Mouse (Mus musculus) adipocyte (in vitro differentiated cells): ENCODE measurements at regions not wholly inside any gene's neighbourhood (a gene's known extent, or its start where the extent isn't known, plus 50 kb on each side); places are given as distances from the start of the nearest gene placed in this dataset.

Source experiments
- DNase-seq: peaks from one replicate; pipeline ENCODE4 v3.0.0-alpha.2; 2016; ENCODE audit warnings: low spot score

- DNase-seq, result no peak
These were observed 69.8 kb upstream of the Pax2 start for GRCm38 (mm10) chr19:44686061-44686460.

- peak; percentile 70 for DNase-seq
These were observed 63.4 kb upstream of the Pax2 start for GRCm38 (mm10) chr19:44692396-44692795.

- DNase-seq, result no peak
These were observed 63.0 kb upstream of the Pax2 start for GRCm38 (mm10) chr19:44692816-44693215.

- DNase-seq, result no peak
These were observed 60.5 kb upstream of the Pax2 start for GRCm38 (mm10) chr19:44695331-44695730.

GRCm38 (mm10) chr19:44696059-44696712, 59.7 kb upstream of the Pax2 start:
- no peak for DNase-seq

- DNase-seq, result no peak
These were observed 59.1 kb upstream of the Pax2 start for GRCm38 (mm10) chr19:44696773-44697172.

GRCm38 (mm10) chr19:44698382-44699256, 57.2 kb upstream of the Pax2 start:
- no peak for DNase-seq
